Mouse (Mus musculus): ENCODE results near the gene Gm21818.
"Not testable (repeated sequence)": the region's sequence is repeated elsewhere in the genome, so short reads cannot be mapped to it uniquely, and the experiment has no call there.

Gm21818 gene

GRCm38 (mm10) chr13:120172133-120172532 is at the start of gene Gm21818:
TSS of gene Gm21818 (plus strand) at chr13:120172433.
- not testable (repeated sequence) for DNase-seq (ENCODE audit: low spot score)

- DNase-seq (ENCODE audit: low spot score): not testable (repeated sequence)
These were observed 32.3 kb upstream of the Gm21818 start, which contains the start of gene Gm20767 for GRCm38 (mm10) chr13:120139946-120140345. TSS of gene Gm20767 (plus strand) at chr13:120140246.

- DNase-seq (ENCODE audit: low spot score): not testable (repeated sequence)
These were observed 29.9 kb upstream of the Gm21818 start for GRCm38 (mm10) chr13:120142348-120142747.

DNA sequence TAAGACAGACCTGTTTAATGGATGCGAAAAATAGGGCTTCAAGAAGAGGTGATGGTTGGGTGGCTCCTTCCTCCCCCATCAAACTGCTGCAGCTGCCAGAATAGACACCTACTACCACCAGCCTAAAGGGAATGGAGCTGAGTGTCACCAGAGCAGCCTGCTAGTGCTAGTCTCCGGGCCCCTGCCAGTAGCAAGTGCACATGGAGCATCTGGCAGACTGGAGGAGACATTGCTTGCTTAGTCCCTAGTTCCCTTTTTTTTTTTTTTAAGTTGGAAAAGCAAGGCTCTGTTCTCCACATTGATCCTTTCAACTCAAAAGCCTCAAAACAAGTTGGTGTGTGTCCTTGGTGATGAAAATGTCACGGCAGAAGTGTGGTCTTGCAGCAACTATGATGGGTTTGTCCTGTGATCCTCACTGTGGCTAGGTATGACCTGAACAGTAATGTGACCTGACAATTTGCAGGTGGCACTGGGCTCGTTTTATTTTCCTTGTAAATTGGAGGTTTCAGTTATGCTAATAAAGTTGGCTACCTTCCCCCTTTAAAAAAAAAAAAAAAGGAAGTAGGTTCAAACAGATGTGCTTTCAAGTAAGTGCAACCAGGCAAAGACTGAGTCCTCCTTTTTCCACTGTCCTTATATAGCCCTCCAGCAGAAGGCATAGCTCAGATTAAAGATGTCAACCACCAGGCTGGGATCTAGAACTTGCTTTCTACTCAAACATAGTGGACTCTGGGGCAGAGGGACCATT is 22.4 kb upstream of the Gm21818 start:
- DNase-seq (ENCODE audit: low spot score): not testable (repeated sequence)

- not testable (repeated sequence) for DNase-seq (ENCODE audit: low spot score)
These were observed 21.6 kb upstream of the Gm21818 start for GRCm38 (mm10) chr13:120150589-120150988.

GRCm38 (mm10) chr13:120168301-120168700 is 3.9 kb upstream of the Gm21818 start:
- not testable (repeated sequence) for DNase-seq (ENCODE audit: low spot score)

GRCm38 (mm10) chr13:120196189-120196821 is 24.1 kb downstream of the Gm21818 start:
- not testable (repeated sequence) for DNase-seq (ENCODE audit: low spot score)

- DNase-seq (ENCODE audit: low spot score): not testable (repeated sequence)
These were observed 43.6 kb downstream of the Gm21818 start, which contains the start of gene Gm21762 for GRCm38 (mm10) chr13:120215847-120216246. TSS of gene Gm21762 (minus strand) at chr13:120215947.

DNA sequence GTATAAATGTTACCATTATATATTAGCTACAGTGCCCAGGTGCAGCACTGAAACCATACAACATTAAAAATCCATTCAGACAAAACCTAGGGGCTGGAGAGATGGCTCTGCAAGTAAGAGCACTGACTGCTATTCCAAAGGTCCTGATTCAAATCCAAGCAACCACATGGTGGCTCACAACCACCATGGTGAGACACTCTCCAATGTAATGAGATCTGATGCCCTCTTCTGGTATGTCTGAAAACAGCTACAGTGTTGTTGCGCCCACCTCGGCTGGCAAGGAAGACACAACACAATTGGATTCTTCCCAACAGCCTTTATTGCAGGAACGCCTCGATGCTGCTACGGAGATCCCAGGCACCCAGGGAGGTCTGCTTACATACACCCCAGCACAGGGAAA is 48.7 kb downstream of the Gm21818 start:
- not testable (repeated sequence) for DNase-seq (ENCODE audit: low spot score)

DNA sequence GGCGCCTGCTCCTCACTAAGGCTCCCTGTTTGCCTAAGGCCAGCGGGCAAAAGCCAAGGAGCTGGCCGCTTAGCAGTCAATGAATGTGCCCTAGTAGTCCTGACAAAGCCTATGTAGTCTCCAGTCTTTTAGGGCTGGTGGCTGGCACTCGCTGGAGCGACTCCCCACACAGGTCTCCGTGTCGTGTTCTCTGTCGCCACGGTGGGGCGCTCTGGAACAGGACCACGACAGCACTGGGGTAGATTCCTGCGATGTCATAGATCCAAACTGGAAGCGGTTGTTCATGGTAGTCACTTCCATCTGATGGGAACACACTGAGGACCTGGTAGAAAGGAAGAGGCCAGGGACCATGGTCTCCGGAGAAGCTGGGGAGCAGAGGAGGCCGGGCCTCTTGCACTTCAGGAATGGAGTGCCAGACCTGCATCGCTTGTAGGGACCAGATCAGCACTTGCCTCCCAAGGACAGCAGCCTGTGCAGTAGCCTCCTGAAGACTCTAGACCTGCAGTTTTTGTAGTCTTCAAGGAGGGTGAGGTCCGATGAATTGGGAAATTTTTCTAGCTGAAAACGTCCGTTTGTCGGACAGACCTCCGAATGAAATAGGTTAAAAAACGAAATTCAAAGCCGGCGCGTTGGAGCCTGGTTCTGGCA is 50.9 kb downstream of the Gm21818 start:
- DNase-seq (ENCODE audit: low spot score): not testable (repeated sequence)
